Mouse (Mus musculus): ENCODE data around the gene Palmd. TPM values are rescaled to one million over a fixed set of nuclear protein-coding genes. Genes with fewer than 3 reads are reported as not detected.

Gene Palmd
- polyA plus RNA-seq, 1 experiment from 2014 or later, result 3.9 TPM

GRCm38 (mm10) chr3:116951489-116951888 lies 17.3 kb downstream of the Palmd start:
- Histone ChIP-seq H3K27ac (no peak overlapping the region), H3K4me3 (no peak overlapping the region), H3K27me3 (ENCODE audit: insufficient read depth, poor library complexity, severe bottlenecking) (no peaks in the 10 kb centered on the region), H3K36me3 (no peaks in the 10 kb centered on the region), H3K9me3 (no peaks in the 10 kb centered on the region), H3K4me1 (no peaks in the 10 kb centered on the region)
- DNase-seq (ENCODE audit: low spot score), result no peak
- 73% methylated on average over 3 of the region's 3 CpGs for WGBS

DNA sequence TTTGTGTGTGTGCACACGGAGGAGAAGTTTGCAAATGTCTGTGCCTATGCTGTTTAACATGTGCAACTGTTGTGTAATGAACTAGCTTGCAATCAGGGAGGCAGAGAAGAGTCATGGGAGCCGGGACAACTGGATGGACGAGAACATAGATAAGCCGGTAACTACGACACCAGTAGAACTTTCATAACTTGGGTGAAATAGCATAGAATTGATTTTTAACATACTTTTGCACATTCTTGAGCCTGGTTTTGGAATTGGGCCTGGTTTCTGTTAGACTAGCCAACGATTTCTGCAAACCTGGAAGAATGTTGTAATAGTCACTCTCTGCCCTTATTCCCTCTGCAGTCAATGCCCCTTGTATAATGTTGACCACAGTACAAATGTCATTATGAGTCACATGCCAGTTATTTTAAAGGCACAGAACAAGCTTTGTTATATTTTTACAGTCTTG lies 18.1 kb downstream of the Palmd start:
- Histone ChIP-seq H3K9me3 (no peaks in the 10 kb centered on the region), H3K4me3 (no peak overlapping the region), H3K27me3 (ENCODE audit: insufficient read depth, poor library complexity, severe bottlenecking) (no peaks in the 10 kb centered on the region), H3K4me1 (no peaks in the 10 kb centered on the region), H3K36me3 (no peaks in the 10 kb centered on the region), H3K27ac (no peak overlapping the region)
- WGBS, result 78% methylated on average over 6 of the region's 6 CpGs
- DNase-seq (ENCODE audit: low spot score), result no peak

GRCm38 (mm10) chr3:116946476-116946875 lies 22.3 kb downstream of the Palmd start:
- Histone ChIP-seq H3K9me3 (no peaks in the 10 kb centered on the region), H3K27ac (no peak overlapping the region), H3K4me1 (peaks cover 6% of the 10 kb centered on the region; the same call in 1 of the 2 replicates), H3K27me3 (ENCODE audit: insufficient read depth, poor library complexity, severe bottlenecking) (no peaks in the 10 kb centered on the region), H3K36me3 (no peaks in the 10 kb centered on the region), H3K4me3 (no peak overlapping the region)
- no peak for DNase-seq (ENCODE audit: low spot score)
- 76% methylated on average over 4 of the region's 4 CpGs for WGBS

GRCm38 (mm10) chr3:116943422-116943821 lies 25.4 kb downstream of the Palmd start:
- Histone ChIP-seq H3K27me3 (ENCODE audit: insufficient read depth, poor library complexity, severe bottlenecking) (no peaks in the 10 kb centered on the region), H3K4me1 (peaks cover 6% of the 10 kb centered on the region; the same call in 1 of the 2 replicates), H3K9me3 (no peaks in the 10 kb centered on the region), H3K36me3 (no peaks in the 10 kb centered on the region), H3K4me3 (no peak overlapping the region), H3K27ac (peak overlapping the region; percentile 26; the same call in 1 of the 2 replicates)
- WGBS, result 51% methylated on average over 4 of the region's 4 CpGs
- DNase-seq (ENCODE audit: low spot score), result peak; percentile 77

- Histone ChIP-seq H3K4me1 (peaks cover 6% of the 10 kb centered on the region; the same call in 1 of the 2 replicates), H3K27ac (no peak overlapping the region), H3K36me3 (no peaks in the 10 kb centered on the region), H3K9me3 (no peaks in the 10 kb centered on the region), H3K4me3 (no peak overlapping the region), H3K27me3 (ENCODE audit: insufficient read depth, poor library complexity, severe bottlenecking) (no peaks in the 10 kb centered on the region)
- no peak for DNase-seq (ENCODE audit: low spot score)
- WGBS, result 78% methylated on average over 6 of the region's 6 CpGs
These were observed 26.0 kb downstream of the Palmd start for GRCm38 (mm10) chr3:116942751-116943150.

DNA sequence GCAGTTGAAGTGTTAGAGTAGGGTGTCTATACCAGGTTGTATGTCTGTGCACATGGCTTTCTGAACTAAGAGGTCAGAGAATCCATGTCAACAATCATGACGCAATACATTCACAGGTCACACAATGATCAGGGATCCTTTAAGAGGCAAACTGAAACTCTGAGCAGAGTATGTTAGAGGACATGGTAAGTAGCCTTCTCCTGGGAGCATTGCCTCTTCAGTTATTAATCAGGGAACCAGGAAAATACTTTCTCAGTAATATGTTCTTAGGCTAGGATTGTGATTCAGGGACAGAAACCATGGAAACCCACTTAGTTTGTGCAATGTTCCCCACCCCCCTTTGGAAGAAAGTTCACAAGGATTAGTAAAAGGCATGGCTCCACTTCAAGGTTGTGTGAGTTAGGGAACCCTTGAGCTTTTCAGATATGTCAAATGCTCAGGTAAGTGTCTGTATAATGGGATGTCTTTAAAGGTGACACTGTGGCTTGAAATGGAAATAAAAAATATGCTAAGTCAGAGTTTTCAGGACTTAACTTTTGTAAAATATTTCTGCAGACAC lies 27.1 kb downstream of the Palmd start:
- Histone ChIP-seq H3K9me3 (no peaks in the 10 kb centered on the region), H3K4me3 (no peak overlapping the region), H3K27ac (no peak overlapping the region), H3K27me3 (ENCODE audit: insufficient read depth, poor library complexity, severe bottlenecking) (no peaks in the 10 kb centered on the region), H3K4me1 (peaks cover 6% of the 10 kb centered on the region; the same call in 1 of the 2 replicates), H3K36me3 (no peaks in the 10 kb centered on the region)
- 94% methylated on average over 1 of the region's 1 CpGs for WGBS
- no peak for DNase-seq (ENCODE audit: low spot score)

DNA sequence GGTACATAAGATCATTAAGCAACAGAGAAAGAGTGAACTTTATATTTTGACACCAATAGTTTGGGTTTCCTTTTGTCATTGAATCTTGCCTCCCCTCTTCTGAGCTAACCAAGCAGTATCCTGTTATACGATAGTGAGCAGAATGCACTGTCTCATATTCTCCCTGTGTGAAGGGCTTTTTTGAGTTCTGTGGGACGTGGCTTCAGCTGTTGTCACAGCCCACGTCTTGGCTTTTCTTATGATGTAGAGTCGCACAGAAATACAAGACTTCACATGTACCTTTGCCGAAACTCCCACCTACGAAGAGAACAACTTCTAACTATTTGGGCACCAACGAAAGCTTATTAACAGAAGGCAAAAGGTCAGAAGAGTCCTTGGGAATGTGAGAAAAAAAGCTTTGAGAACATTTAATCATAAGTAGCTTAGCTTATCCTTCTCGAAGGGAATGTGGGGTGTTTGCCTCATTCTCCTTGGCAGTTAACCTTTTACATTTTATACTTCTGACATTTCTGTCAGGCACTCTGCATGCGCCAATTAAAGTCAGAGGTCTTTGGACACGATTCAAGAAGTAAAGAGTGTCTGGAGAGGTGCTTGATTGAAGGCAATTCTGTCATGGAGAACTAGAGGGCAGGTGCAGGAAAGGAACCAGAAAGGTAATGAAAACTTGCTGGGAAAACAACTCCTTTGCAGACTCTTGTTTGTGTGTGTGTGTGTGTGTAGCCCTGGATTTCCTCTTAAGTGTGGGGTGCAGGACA lies 27.8 kb downstream of the Palmd start:
- no peak for DNase-seq (ENCODE audit: low spot score)
- H3K27ac ChIP-seq, result no peak overlapping the region
- H3K27me3 ChIP-seq (ENCODE audit: insufficient read depth, poor library complexity, severe bottlenecking), result no peaks in the 10 kb centered on the region
- H3K9me3 ChIP-seq, result no peaks in the 10 kb centered on the region
- peaks cover 6% of the 10 kb centered on the region; the same call in 1 of the 2 replicates for H3K4me1 ChIP-seq
- 78% methylated on average over 10 of the region's 10 CpGs for WGBS
- no peaks in the 10 kb centered on the region for H3K36me3 ChIP-seq
- no peak overlapping the region for H3K4me3 ChIP-seq

- no peak overlapping the region for H3K4me3 ChIP-seq
- no peak for DNase-seq (ENCODE audit: low spot score)
These were observed 31.7 kb downstream of the Palmd start for GRCm38 (mm10) chr3:116936934-116937691.

GRCm38 (mm10) chr3:116933158-116933557 lies 35.6 kb downstream of the Palmd start:
- no peak for DNase-seq (ENCODE audit: low spot score)
- Histone ChIP-seq H3K36me3 (no peaks in the 10 kb centered on the region), H3K4me1 (no peaks in the 10 kb centered on the region), H3K27ac (no peak overlapping the region), H3K9me3 (no peaks in the 10 kb centered on the region), H3K27me3 (ENCODE audit: insufficient read depth, poor library complexity, severe bottlenecking) (no peaks in the 10 kb centered on the region), H3K4me3 (no peak overlapping the region)
- WGBS, result 80% methylated on average over 1 of the region's 1 CpGs

More at GRCm38 (mm10) chr3:116936934-116937691, 31.7 kb downstream of the Palmd start:
- no peak overlapping the region for H3K27ac ChIP-seq
- no peaks in the 10 kb centered on the region for H3K9me3 ChIP-seq
- H3K4me1 ChIP-seq, result no peaks in the 10 kb centered on the region
- H3K27me3 ChIP-seq (ENCODE audit: insufficient read depth, poor library complexity, severe bottlenecking), result no peaks in the 10 kb centered on the region
- no peaks in the 10 kb centered on the region for H3K36me3 ChIP-seq
- 77% methylated on average over 4 of the region's 4 CpGs for WGBS

GRCm38 (mm10) chr3:116928994-116929393 lies 39.8 kb downstream of the Palmd start:
- 78% methylated on average over 4 of the region's 4 CpGs for WGBS
- no peaks in the 10 kb centered on the region for H3K4me1 ChIP-seq
- no peaks in the 10 kb centered on the region for H3K9me3 ChIP-seq
- DNase-seq (ENCODE audit: low spot score), result no peak
- H3K27me3 ChIP-seq (ENCODE audit: insufficient read depth, poor library complexity, severe bottlenecking), result no peaks in the 10 kb centered on the region
- H3K36me3 ChIP-seq, result no peaks in the 10 kb centered on the region
- no peak overlapping the region for H3K4me3 ChIP-seq
- H3K27ac ChIP-seq, result no peak overlapping the region

DNA sequence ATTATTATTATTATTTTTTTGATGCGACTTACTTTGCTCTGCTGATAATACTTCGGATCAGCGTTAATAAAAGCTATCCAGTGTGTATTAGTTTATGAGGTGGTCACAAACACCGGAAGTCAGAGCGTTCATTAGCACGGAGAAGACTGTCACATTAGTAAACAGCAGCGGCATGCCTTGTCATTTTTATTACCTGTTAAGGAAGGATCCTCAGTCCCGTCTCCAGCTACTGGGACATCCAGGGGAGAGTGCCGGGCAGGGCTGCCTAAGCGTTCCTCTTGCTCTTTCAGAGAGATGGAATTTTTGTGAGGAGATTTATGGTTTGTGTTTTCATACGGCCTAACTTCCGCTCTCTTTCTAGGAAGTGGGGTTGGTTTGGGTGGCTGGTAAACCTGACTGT lies 45.7 kb downstream of the Palmd start:
- no peaks in the 10 kb centered on the region for H3K27me3 ChIP-seq (ENCODE audit: insufficient read depth, poor library complexity, severe bottlenecking)
- WGBS, result 86% methylated on average over 12 of the region's 12 CpGs
- H3K4me1 ChIP-seq, result no peaks in the 10 kb centered on the region
- H3K4me3 ChIP-seq, result no peak overlapping the region
- no peaks in the 10 kb centered on the region for H3K9me3 ChIP-seq
- DNase-seq (ENCODE audit: low spot score), result no peak
- H3K27ac ChIP-seq, result no peak overlapping the region
- no peaks in the 10 kb centered on the region for H3K36me3 ChIP-seq

DNA sequence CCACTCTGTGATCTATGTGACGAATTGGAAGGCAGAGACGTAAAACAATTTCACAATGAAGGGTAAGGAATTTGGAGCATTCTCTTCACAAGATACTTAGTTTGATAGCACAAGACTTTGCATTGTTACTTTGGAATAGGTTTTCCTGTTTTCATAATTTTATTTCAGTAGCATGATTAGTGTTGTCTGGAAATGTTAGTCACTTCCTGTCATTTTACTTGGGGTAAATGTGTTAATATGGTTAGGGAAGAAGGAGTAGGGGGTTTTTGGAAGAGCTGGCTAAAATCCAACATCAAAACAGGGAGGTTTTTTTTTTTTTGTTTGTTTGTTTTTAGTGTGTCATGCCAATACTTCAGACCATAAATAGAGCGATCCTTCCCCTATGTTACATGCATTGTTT lies 47.3 kb downstream of the Palmd start:
- Histone ChIP-seq H3K36me3 (no peaks in the 10 kb centered on the region), H3K4me1 (no peaks in the 10 kb centered on the region), H3K4me3 (no peak overlapping the region), H3K27me3 (ENCODE audit: insufficient read depth, poor library complexity, severe bottlenecking) (no peaks in the 10 kb centered on the region), H3K27ac (no peak overlapping the region), H3K9me3 (no peaks in the 10 kb centered on the region)
- DNase-seq (ENCODE audit: low spot score), result no peak
- WGBS, result 78% methylated on average over 3 of the region's 3 CpGs

GRCm38 (mm10) chr3:116917016-116917415 lies 51.8 kb downstream of the Palmd start:
- no peak overlapping the region for H3K27ac ChIP-seq
- no peak overlapping the region for H3K4me3 ChIP-seq
- no peak for DNase-seq (ENCODE audit: low spot score)
- no peaks in the 10 kb centered on the region for H3K27me3 ChIP-seq (ENCODE audit: insufficient read depth, poor library complexity, severe bottlenecking)
- H3K36me3 ChIP-seq, result no peaks in the 10 kb centered on the region
- WGBS, result 86% methylated on average over 4 of the region's 4 CpGs
- no peaks in the 10 kb centered on the region for H3K9me3 ChIP-seq
- H3K4me1 ChIP-seq, result peaks cover 3% of the 10 kb centered on the region; the same call in 1 of the 2 replicates
